8 mouse cellular contexts compared by ENCODE assay signal in the genomic region with DNA sequence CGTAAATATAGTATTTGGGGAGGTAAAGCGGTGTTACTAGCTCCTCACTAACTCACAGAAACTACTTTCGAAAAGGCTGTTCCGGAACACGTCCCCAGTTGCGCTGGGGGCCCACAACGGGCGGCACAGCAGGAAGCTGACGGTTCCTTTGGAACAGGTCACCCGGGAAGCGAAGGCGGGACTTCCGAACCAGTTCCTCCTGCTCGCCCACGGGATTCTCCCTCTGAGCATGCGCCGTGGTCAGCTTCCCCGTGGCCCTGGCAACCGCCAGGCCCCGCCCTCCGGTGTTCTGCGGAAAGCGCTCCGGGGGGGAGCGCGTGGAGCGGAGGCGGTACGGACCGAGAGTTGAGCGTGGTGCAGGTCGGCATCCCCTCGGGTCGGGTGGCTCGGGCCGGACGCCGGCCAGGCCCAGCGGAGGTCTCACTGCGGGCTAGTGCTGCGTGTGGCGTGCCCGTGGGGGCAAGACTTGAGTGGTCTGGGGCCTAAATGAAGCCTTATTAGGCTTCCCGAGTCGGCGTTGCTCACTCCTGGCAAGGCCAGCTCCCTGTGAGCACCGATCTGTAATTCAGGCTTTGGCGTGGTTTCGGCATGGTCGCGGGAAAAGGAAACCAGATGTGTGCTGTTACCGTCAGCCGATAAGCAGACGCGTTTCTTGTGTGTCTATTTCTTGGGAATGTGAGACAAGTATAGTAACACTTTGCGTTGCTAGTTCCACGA. TPM values are rescaled to one million over a fixed set of nuclear protein-coding genes. Genes with fewer than 3 reads are reported as not detected.
A peak's percentile ranks its signal among the peaks of the same experiment; 100 is the strongest.
DNase-seq lines count a peak whose midpoint lies in the region; ATAC-seq lines count a peak whose summit lies in the region.

TSS of gene Fam227b (minus strand) at position 150 of the 717 bp plus-strand sequence.
TSS of gene Dtwd1 (plus strand) at position 287 of the 717 bp plus-strand sequence.

- peak; percentile 99 for ATAC-seq in hindbrain, embryonic 11.5 days (ENCODE audit: low FRiP score)

- no peaks in the 10 kb centered on the region for H3K4me1 ChIP-seq in hindbrain, embryonic 11.5 days (replicated peaks; ENCODE audit: control insufficient read depth, insufficient read depth, low read length)

- H3K4me3 ChIP-seq in hindbrain, embryonic 11.5 days (ENCODE audit: low read depth, low read length), result peak within 1 kb of the TSS; percentile 75

- peak within 1 kb of the TSS; percentile 82 for H3K27ac ChIP-seq in hindbrain, embryonic 11.5 days (ENCODE audit: low read depth, low read length)

- H3K27me3 ChIP-seq in hindbrain, embryonic 11.5 days (ENCODE audit: control insufficient read depth, insufficient read depth, low read length), result no peaks in the 10 kb centered on the region

- H3K4me2 ChIP-seq in hindbrain, embryonic 11.5 days (replicated peaks; ENCODE audit: low read depth, low read length), result peak within 1 kb of the TSS; percentile 48

- WGBS in hindbrain, embryonic 11.5 days, result under 1% methylated on average over 56 of the region's 57 CpGs

- peak; percentile 98 for DNase-seq in Muller cell, postnatal 12 days (ENCODE audit: inconsistent ontology term)
- DNase-seq in cerebellum, adult 9-11 months, result peak; percentile 98
- peak; percentile 95 to 99 for DNase-seq in frontal cortex, adult 2 months (ENCODE audit: extremely low spot score in 1 of 2, low spot score in 1 of 2)
- DNase-seq in hindbrain, embryonic 11.5 days (ENCODE audit: low spot score), result peak; percentile 99
- peak; percentile 98 to 99 for DNase-seq in layer of hippocampus, postnatal 10 days (ENCODE audit: low spot score in 2 of 2)
- DNase-seq in lung, postnatal 10 days, result peak; percentile 99
- DNase-seq in ovary, postnatal 36 days (ENCODE audit: low spot score), result peak; percentile 98
- peak; percentile 99 for DNase-seq in thymus, postnatal 25 days

- H3K9ac ChIP-seq in hindbrain, embryonic 11.5 days (ENCODE audit: low read depth, low read length), result peak within 1 kb of the TSS; percentile 83

- no peaks in the 10 kb centered on the region for H3K9me3 ChIP-seq in hindbrain, embryonic 11.5 days (ENCODE audit: control insufficient read depth, low read length)

- no peaks in the 10 kb centered on the region for H3K36me3 ChIP-seq in hindbrain, embryonic 11.5 days (ENCODE audit: control insufficient read depth, insufficient read depth, low read length)

RNA-seq across cellular contexts. Expression of gene Fam227b, which starts in this region (rescaled TPM):
- 0.04 TPM in 1 of 2 replicates, not detected in the other for polyA plus RNA-seq in frontal cortex, adult 2 months (2012; rRNA removed)
- polyA plus RNA-seq in hindbrain, embryonic 11.5 days (2014; fragmentation: Nextera tagmentation; extraction: Ambion mirVana), result not detected in 2 replicates
- total RNA-seq in layer of hippocampus, postnatal 10 days (2021), result under 1 TPM; 0.20 to 0.30 TPM

RNA-seq across cellular contexts. Expression of gene Dtwd1, which starts in this region (rescaled TPM):
- 12.0 and 14.2 TPM in 2 replicates for polyA plus RNA-seq in frontal cortex, adult 2 months (2012; rRNA removed)
- 25.7 and 27.0 TPM in 2 replicates for polyA plus RNA-seq in hindbrain, embryonic 11.5 days (2014; fragmentation: Nextera tagmentation; extraction: Ambion mirVana)
- 10 to 100 TPM; 13.1 to 13.3 TPM for total RNA-seq in layer of hippocampus, postnatal 10 days (2021)

Comparison
In these comparisons a context has a peak if more than half of its experiments do, and no peak if none do; other contexts are left out.
1. Peak in every context shown above with its lines: DNase-seq, ATAC-seq, H3K4me3 ChIP-seq and H3K27ac ChIP-seq.